Mouse (Mus musculus): ENCODE measurements around the gene Myl12a.
"Not testable (repeated sequence)": the region's sequence is repeated elsewhere in the genome, so short reads cannot be mapped to it uniquely, and the experiment has no call there.

The Myl12a gene

GRCm38 (mm10) chr17:70989430-70989829 is 13.2 kb downstream of the Myl12a start:
- no peak for DNase-seq (ENCODE audit: low spot score)

- no peak for DNase-seq (ENCODE audit: low spot score)
These were observed 14.3 kb downstream of the Myl12a start for GRCm38 (mm10) chr17:70988337-70988767.

- no peak for DNase-seq (ENCODE audit: low spot score)
These were observed 15.6 kb downstream of the Myl12a start for GRCm38 (mm10) chr17:70986831-70987660.

- no peak for DNase-seq (ENCODE audit: low spot score)
These were observed 16.3 kb downstream of the Myl12a start for GRCm38 (mm10) chr17:70986355-70986740.

- no peak for DNase-seq (ENCODE audit: low spot score)
These were observed 16.9 kb downstream of the Myl12a start for GRCm38 (mm10) chr17:70985501-70986354.

- no peak for DNase-seq (ENCODE audit: low spot score)
These were observed 23.1 kb downstream of the Myl12a start for GRCm38 (mm10) chr17:70979345-70980223.

GRCm38 (mm10) chr17:70977799-70978198 is 24.9 kb downstream of the Myl12a start:
- DNase-seq (ENCODE audit: low spot score) = no peak

- not testable (repeated sequence) for DNase-seq (ENCODE audit: low spot score)
These were observed 28.6 kb downstream of the Myl12a start for GRCm38 (mm10) chr17:70974065-70974464.

GRCm38 (mm10) chr17:70973398-70973797 is 29.3 kb downstream of the Myl12a start:
- DNase-seq (ENCODE audit: low spot score) = no peak

GRCm38 (mm10) chr17:70971206-70971605 is 31.5 kb downstream of the Myl12a start:
- no peak for DNase-seq (ENCODE audit: low spot score)

- DNase-seq (ENCODE audit: low spot score) = no peak
These were observed 34.0 kb downstream of the Myl12a start for GRCm38 (mm10) chr17:70968606-70969191.

GRCm38 (mm10) chr17:70967646-70968045 is 35.0 kb downstream of the Myl12a start:
- no peak for DNase-seq (ENCODE audit: low spot score)

GRCm38 (mm10) chr17:70967191-70967590 is 35.5 kb downstream of the Myl12a start:
- no peak for DNase-seq (ENCODE audit: low spot score)

GRCm38 (mm10) chr17:70966126-70966525 is 36.6 kb downstream of the Myl12a start:
- DNase-seq (ENCODE audit: low spot score) = no peak

GRCm38 (mm10) chr17:70965281-70965680 is 37.4 kb downstream of the Myl12a start:
- DNase-seq (ENCODE audit: low spot score) = no peak

GRCm38 (mm10) chr17:70963546-70963945 is 39.1 kb downstream of the Myl12a start:
- DNase-seq (ENCODE audit: low spot score) = peak; percentile 97

GRCm38 (mm10) chr17:70951266-70951665 is 51.4 kb downstream of the Myl12a start:
- DNase-seq (ENCODE audit: low spot score) = no peak

- DNase-seq (ENCODE audit: low spot score) = no peak
These were observed 53.5 kb downstream of the Myl12a start for GRCm38 (mm10) chr17:70949171-70949570.

- no peak for DNase-seq (ENCODE audit: low spot score)
These were observed 54.0 kb downstream of the Myl12a start for GRCm38 (mm10) chr17:70948721-70949120.

GRCm38 (mm10) chr17:70943779-70944178 is 58.9 kb downstream of the Myl12a start:
- no peak for DNase-seq (ENCODE audit: low spot score)

Data from urinary bladder, postnatal 25 days (tissue).